Mouse (Mus musculus) stomach, postnatal 0 days (tissue): ENCODE results near the gene Robo2. TPM values are rescaled to one million over a fixed set of nuclear protein-coding genes. Genes with fewer than 3 reads are reported as not detected.

Experiments
- ATAC-seq: fragments of 200-750 bp; cut with Nextera tagmentation; 2 replicates; pipeline ENCODE4 v1.8.0; 2017; ENCODE audit not compliant: low FRiP score, low TSS enrichment
- DNase-seq: peaks from one replicate; pipeline ENCODE4 v3.0.0-alpha.2; 2016; ENCODE audit warnings: low spot score
- H3K27ac ChIP-seq: fragments of 300-500 bp; sonication (generic); replicated peaks from 2 replicates; pipeline ENCODE4 v1.5.1; 2014; ENCODE audit warnings: mild to moderate bottlenecking, control low read depth
- H3K27me3 ChIP-seq: fragments of 300-500 bp; sonication (generic); 2 replicates; pipeline ENCODE4 v1.6.1; 2014; ENCODE audit warnings: low read length; ENCODE audit not compliant: control insufficient read depth, insufficient read depth
- H3K36me3 ChIP-seq: fragments of 300-500 bp; sonication (generic); 2 replicates; pipeline ENCODE4 v1.6.1; 2014; ENCODE audit warnings: low read length, mixed read lengths; ENCODE audit not compliant: control insufficient read depth, insufficient read depth
- H3K4me1 ChIP-seq: fragments of 300-500 bp; sonication (generic); replicated peaks from 2 replicates; pipeline ENCODE4 v1.6.1; 2014; ENCODE audit warnings: antibody characterized with exemption; ENCODE audit not compliant: control insufficient read depth, insufficient read depth
- H3K4me2 ChIP-seq: fragments of 300-500 bp; sonication (generic); replicated peaks from 2 replicates; pipeline ENCODE4 v1.6.1; 2014; ENCODE audit warnings: low read depth, mild to moderate bottlenecking, control low read depth, moderate library complexity
- H3K4me3 ChIP-seq: fragments of 300-500 bp; sonication (generic); 2 replicates; pipeline ENCODE4 v1.5.1; 2014; ENCODE audit warnings: low read depth, low read length, control low read depth
- H3K9ac ChIP-seq: fragments of 300-500 bp; sonication (generic); 2 replicates; pipeline ENCODE4 v1.6.1; 2014; ENCODE audit warnings: mild to moderate bottlenecking, low read length, control low read depth, mixed read lengths
- H3K9me3 ChIP-seq: fragments of 300-500 bp; sonication (generic); 2 replicates; pipeline ENCODE4 v1.6.1; 2016; ENCODE audit warnings: low read length; ENCODE audit not compliant: control insufficient read depth
- CTCF ChIP-seq: IDR thresholded peaks from 2 replicates; pipeline ENCODE4 v1.5.1; 2016; ENCODE audit warnings: antibody characterized with exemption, low read depth, mild to moderate bottlenecking, moderate library complexity
- EP300 ChIP-seq: optimal IDR thresholded peaks from 2 replicates; pipeline ENCODE3; 2016; ENCODE audit warnings: antibody characterized with exemption
- WGBS: fragments of 180-500 bp; shearing (Covaris S2); extraction: QIAGEN DNeasy Blood & Tissue Kit; methylation state at CpG from one replicate; pipeline ENCODE4 v1.1.7; 2014; 5-methylcytosine and 5-hydroxymethylcytosine counted together
- polyA plus RNA-seq: library from polyadenylated mRNA; unstranded; fragments of >200 nt; fragmentation: Nextera tagmentation; extraction: Ambion mirVana; gene quantifications from 2 replicates; pipeline ENCODE4 v1.2.1, GENCODE M21; 2015

Robo2 gene
- polyA plus RNA-seq, 1 experiment from 2014 or later = 7.1 TPM

DNA sequence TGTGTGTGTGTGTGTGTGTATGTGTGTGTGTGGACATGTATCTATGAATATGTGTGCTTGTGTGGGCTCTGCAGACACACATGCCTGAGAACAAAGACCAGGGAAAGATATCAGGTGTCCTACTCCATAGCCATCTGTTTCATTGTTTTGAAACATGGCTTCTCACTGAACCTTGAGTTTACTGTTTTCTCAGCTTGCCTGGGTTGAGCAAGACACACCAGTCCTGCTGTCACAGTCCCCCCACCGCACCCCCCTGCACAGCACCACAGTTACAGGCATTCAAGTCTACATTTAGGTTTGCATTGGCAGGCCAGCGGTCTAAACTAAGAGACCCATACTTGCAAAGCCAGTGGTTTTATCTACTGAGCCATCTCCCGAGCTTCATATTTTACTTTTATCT, 239.0 kb downstream of the Robo2 start:
- Histone ChIP-seq H3K9me3 (no peaks in the 10 kb centered on the region), H3K9ac (no peak overlapping the region), H3K4me3 (no peak overlapping the region), H3K27ac (no peak overlapping the region), H3K36me3 (no peaks in the 10 kb centered on the region), H3K4me1 (no peaks in the 10 kb centered on the region), H3K27me3 (no peaks in the 10 kb centered on the region), H3K4me2 (no peak overlapping the region)
- no peak for TF ChIP-seq EP300
- no peak for TF ChIP-seq CTCF
- 81% methylated on average over 3 of the region's 3 CpGs for WGBS
- ATAC-seq = no peak
- DNase-seq = no peak

DNA sequence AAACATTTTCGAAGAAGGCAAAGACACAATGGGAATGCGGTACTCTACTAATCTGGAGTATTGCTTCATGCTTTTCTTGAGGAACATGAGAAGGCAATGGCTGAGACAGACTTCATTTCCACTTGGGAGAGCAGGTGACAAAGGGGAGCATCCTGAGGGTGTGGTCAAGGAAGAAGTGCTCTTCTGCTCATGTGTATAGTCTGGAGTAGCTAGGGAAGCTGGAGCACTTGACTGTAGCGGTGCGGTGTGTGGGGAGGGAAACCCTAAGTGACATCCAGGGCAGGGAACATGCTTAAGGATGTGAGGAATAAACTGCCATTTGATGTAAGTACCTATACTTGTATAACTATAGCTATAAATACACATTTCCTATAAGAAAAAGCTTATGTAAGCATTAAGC, 242.0 kb downstream of the Robo2 start:
- no peak overlapping the region for H3K4me3 ChIP-seq
- no peak overlapping the region for H3K27ac ChIP-seq
- TF ChIP-seq EP300 = no peak
- TF ChIP-seq CTCF = no peak
- DNase-seq (no peak), ATAC-seq (no peak)
- 89% methylated on average over 4 of the region's 4 CpGs for WGBS
- H3K9me3 ChIP-seq = no peaks in the 10 kb centered on the region
- H3K4me1 ChIP-seq = no peaks in the 10 kb centered on the region
- H3K27me3 ChIP-seq = no peaks in the 10 kb centered on the region
- no peak overlapping the region for H3K4me2 ChIP-seq
- H3K9ac ChIP-seq = no peak overlapping the region
- H3K36me3 ChIP-seq = no peaks in the 10 kb centered on the region

DNA sequence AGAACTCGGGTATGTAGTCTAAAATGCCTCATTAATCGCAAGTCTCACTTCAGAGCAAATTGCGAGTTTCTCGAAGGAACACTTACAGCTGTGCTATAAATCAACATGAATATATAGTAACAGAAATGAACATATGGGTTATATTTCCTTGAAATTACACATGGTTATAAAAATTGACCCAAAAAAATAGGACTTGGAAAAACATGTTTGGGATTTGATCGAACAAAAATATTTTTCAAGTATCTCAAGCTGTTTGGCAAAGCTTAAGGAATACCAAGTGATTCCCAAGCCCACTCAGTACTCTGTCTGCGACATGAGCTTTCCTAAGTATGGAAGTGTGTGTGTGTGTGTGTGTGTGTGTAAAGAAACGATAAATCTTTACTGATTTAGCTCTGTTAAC, 242.5 kb downstream of the Robo2 start:
- Histone ChIP-seq H3K4me3 (no peak overlapping the region), H3K4me2 (no peak overlapping the region), H3K27me3 (no peaks in the 10 kb centered on the region), H3K9ac (no peak overlapping the region), H3K9me3 (no peaks in the 10 kb centered on the region), H3K27ac (no peak overlapping the region), H3K4me1 (no peaks in the 10 kb centered on the region), H3K36me3 (no peaks in the 10 kb centered on the region)
- DNase-seq (no peak), ATAC-seq (no peak)
- TF ChIP-seq CTCF (no peak), EP300 (no peak)
- 65% methylated on average over 7 of the region's 7 CpGs for WGBS

DNA sequence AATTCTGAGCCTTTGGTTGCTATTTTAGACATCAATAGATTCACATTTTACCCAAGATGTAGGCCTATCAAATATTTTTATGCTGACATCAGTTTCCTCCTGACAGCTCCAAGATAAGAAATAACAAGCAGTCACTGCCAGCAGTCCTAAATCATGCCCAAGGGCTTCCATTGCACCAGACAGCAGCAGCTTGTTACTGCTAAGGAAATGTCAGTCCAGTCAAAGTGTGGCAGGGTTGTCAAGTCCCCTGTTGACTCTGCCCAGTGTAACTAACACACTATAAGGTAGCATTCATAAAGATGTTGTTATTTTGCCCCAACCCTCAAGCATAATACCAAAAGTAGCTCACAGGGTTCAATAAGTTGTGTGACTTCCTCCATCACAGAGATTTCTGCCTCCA, 243.8 kb downstream of the Robo2 start:
- no peak for ATAC-seq
- DNase-seq = no peak
- no peak overlapping the region for H3K4me2 ChIP-seq
- no peaks in the 10 kb centered on the region for H3K4me1 ChIP-seq
- no peak overlapping the region for H3K4me3 ChIP-seq
- TF ChIP-seq EP300 = no peak
- no peak for TF ChIP-seq CTCF
- H3K27ac ChIP-seq = no peak overlapping the region
- H3K27me3 ChIP-seq = no peaks in the 10 kb centered on the region
- H3K9me3 ChIP-seq = no peaks in the 10 kb centered on the region
- no peak overlapping the region for H3K9ac ChIP-seq
- no peaks in the 10 kb centered on the region for H3K36me3 ChIP-seq

DNA sequence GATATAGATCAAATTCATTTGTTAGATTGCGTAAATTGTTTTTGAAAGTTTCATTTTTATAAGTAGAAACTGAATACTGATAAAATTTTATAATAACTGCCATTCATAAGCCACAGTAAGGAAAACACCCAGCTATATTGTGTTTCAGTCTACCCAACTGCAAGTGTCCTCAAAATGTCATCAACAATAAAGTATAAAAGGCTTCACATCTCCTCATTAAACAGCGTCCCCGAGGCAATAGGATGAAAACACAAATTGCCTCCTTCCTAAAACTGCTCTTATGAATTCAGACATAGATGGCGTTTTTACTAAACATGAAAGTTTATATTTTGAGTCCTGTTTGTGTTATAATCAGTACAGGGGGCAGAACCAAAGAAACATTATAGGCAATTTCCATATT, 249.6 kb downstream of the Robo2 start:
- no peak overlapping the region for H3K9ac ChIP-seq
- no peak overlapping the region for H3K4me3 ChIP-seq
- no peak for DNase-seq
- 80% methylated on average over 4 of the region's 4 CpGs for WGBS
- H3K27me3 ChIP-seq = no peaks in the 10 kb centered on the region
- H3K4me1 ChIP-seq = no peaks in the 10 kb centered on the region
- ATAC-seq = no peak
- H3K36me3 ChIP-seq = no peaks in the 10 kb centered on the region
- no peak overlapping the region for H3K4me2 ChIP-seq
- TF ChIP-seq EP300 (no peak), CTCF (no peak)
- no peak overlapping the region for H3K27ac ChIP-seq
- no peaks in the 10 kb centered on the region for H3K9me3 ChIP-seq

DNA sequence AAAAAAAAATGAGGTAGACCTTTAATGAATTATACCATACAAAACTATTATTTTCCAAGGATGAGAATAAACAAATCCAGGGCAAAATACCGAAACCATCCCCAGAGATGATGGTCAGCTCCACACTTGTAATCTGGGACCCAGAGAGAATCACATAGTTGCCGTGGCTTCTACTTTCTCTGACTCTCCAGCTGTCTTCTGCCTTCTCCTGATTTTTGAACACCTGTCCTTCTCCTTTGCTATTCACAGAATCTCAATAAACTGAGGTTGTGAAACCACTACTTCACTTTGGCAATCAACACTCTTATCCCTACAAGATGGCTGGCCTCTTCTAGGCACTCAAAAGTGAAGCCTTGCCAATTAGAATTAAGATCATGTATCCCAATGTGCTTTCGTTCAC, 252.4 kb downstream of the Robo2 start:
- WGBS = 86% methylated on average over 3 of the region's 3 CpGs
- H3K4me2 ChIP-seq = no peak overlapping the region
- no peak overlapping the region for H3K27ac ChIP-seq
- no peak for DNase-seq
- no peaks in the 10 kb centered on the region for H3K4me1 ChIP-seq
- no peaks in the 10 kb centered on the region for H3K27me3 ChIP-seq
- TF ChIP-seq CTCF = no peak
- no peak for TF ChIP-seq EP300
- H3K4me3 ChIP-seq = no peak overlapping the region
- H3K9ac ChIP-seq = no peak overlapping the region
- ATAC-seq = no peak
- no peaks in the 10 kb centered on the region for H3K9me3 ChIP-seq
- no peaks in the 10 kb centered on the region for H3K36me3 ChIP-seq
